Mouse (Mus musculus): ENCODE results near the gene Olfr1448.
"Not testable (repeated sequence)": the region's sequence is repeated elsewhere in the genome, so short reads cannot be mapped to it uniquely, and the experiment has no call there.

The Olfr1448 gene

DNA sequence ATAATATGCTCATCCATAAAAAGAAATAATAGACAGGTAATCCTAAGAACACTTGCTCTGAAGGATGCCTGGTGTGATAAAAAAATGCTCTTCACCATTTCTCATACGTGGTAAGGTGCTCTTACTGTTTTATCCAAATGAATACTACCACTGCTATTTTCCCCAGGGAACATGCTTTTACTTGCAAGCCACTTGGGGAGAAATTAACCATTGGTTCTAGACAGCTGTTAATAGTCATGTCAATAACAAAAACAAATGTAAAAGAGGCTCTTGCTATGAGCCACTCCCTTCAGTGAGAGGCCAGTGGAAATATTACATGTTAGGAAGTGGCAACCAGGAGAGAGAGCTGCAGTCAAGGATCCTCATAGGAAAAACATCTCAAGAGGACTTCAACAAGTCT is at the start of gene Olfr1448:
Gene Olfr1448, minus strand, starts transcription at position 101 of the 400 bp plus-strand sequence.
- DNase-seq (ENCODE audit: low read depth) = no peak

DNA sequence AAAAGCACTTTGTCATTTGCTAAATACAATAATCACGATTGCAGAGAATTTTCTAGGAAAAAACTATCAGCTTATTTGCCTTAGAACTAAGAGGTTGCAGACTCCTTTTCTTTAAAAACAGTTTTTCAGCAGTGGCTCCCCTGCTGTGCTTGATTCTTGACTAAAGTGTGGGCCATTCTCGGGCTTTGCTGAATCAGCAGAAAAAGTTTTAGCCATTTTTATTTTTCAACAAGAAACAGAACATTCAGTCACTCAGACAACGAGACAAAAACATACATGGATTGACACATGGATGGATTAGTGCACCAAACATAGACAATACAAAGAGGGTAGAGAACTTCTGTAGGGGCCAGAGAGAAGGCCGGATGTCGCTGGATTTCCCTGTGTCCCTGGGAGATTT is 45.9 kb upstream of the Olfr1448 start:
- not testable (repeated sequence) for DNase-seq (ENCODE audit: low read depth)

DNA sequence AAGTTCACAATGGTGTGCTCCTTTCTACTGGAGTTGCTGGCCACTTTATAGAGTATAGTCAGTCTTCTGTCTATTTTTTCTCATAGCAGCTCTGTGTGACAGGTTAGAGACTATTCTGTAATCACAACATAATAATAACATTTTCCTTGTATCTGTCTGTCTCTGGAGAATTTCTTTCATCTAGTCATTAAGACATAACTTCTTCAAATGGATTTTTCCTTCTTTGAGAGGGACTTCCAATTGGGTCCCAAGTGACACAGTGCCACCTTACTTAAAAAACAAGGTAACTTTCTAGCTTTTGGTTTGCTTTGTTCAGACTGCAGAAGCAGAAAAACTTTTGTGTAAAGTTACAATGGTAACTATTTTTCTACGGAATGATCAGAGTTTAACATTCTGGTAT is 25.7 kb upstream of the Olfr1448 start, which contains the start of gene Olfr1450:
Gene Olfr1450, plus strand, starts transcription at position 301 of the 400 bp plus-strand sequence.
- DNase-seq (ENCODE audit: low read depth) = no peak

DNA sequence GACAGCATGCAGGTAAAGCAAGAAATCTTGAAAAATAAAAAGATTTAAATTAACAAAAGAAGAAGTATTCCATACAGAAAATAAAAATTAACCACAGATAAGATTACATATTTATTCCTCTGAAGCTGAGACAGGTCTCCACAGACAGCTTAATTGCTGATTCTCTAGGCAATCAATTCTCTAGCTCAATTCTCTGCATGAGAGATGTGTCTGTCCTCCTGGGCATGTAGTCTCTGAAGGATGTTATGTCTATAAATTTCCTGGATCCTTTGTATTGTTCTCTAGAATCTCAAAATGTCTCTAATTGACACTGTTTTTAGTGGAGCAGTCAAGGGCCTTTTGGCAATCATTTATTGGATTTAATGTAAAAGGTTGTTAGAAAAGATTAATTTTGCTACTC is 6.3 kb upstream of the Olfr1448 start, which contains the start of gene Olfr1449:
Gene Olfr1449, plus strand, starts transcription at position 301 of the 400 bp plus-strand sequence.
- DNase-seq (ENCODE audit: low read depth) = no peak

DNA sequence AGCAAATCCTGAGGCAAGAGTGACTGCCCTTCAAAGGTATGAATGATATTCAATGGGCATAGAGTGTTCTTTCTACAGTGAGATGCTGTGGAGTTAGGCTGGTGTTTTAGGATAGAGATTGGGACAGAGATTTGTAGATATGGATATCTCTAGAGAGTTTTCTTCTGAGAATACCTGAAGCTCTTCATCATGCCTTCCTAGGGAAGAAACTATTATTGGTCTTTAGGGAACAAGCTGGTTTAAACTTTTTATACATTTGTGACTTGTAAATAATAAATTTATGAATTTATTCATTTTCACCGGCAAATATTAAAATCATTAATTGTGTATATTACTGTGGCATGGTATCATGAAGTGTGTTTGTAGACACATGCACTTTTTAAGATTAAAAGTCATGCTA is 20.6 kb downstream of the Olfr1448 start, which contains the start of gene Olfr1447:
Gene Olfr1447, minus strand, starts transcription at position 101 of the 400 bp plus-strand sequence.
- DNase-seq (ENCODE audit: low read depth) = no peak

DNA sequence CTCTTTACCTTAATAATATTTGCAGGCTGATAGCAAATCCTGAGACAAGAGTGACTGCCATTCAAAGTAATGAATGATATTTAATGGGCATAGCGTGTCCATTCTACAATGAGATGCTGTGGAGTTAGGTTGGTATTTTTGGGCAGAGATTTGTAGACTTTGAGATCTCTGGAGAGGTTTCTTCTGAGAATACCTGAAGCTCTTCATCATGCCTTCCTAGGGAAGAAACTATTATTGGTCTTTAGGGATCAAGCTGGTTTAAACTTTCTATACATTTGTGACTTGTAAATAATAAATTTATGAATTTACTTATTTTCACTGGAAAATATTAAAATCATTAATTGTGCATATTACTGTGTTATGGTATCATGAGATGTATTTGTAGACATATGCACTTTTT is 30.8 kb downstream of the Olfr1448 start, which contains the start of gene Olfr1446:
Gene Olfr1446, minus strand, starts transcription at position 101 of the 400 bp plus-strand sequence.
- DNase-seq (ENCODE audit: low read depth) = no peak

DNA sequence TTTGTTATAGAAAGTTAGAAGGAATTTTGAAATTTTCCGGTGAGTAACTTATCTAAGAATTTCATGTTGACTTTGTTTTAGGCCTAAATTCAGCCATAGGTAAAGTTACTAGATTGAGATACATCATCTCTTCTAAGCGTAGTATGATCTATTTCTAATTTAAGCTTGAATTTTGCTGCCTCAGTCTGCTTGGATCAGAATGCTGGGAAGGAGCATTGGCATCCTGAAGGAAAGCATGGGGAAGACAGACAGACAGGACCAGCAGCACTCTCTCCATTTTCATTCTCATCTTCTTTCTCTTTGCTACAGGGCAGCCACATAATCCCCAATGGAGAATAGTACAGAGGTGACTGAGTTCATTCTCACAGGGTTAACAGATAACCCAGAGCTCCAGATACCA is 40.7 kb downstream of the Olfr1448 start, which contains the start of gene Olfr1445:
Gene Olfr1445, plus strand, starts transcription at position 301 of the 400 bp plus-strand sequence.
- DNase-seq (ENCODE audit: low read depth) = no peak

Measured in NIH3T3 (cell line).